Mouse (Mus musculus): Measurements from ENCODE around the gene Nadsyn1.

DNA sequence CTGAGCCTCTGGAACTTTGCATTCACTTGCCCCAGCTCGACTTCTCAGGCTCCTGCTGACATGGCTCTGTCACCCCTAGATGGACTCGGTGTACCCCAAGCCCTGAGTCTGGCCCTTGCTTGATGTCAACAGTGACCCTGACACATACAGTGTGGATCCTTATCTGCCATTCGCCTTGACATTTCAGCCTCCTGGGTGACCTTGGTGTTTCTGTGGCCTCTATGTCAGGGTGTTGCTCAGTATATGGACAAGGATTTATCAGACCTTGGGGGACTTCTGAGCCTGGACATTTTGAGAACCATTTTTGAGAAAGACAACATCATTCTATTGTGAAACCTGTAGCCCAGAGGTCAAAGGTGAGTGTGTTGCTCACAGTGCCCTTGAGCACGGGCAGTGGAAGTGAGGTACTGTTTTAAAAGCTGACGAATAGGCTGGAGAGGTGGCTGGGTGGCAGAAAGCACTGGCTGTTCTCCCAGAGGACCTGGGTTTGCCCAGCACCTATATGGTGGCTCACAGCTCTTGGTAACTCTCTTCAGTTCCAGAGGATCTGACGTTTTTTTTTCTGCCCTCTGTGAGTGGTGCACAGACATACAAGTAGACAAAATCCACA is 11.0 kb upstream of the Nadsyn1 start:
- no peak for TF ChIP-seq POLR2A (IDR thresholded peaks at IDR 0.05; ENCODE audit: borderline replicate concordance, insufficient read depth, low read length)
- no peak for TF ChIP-seq CTCF (IDR thresholded peaks at IDR 0.05; ENCODE audit: borderline replicate concordance, insufficient read depth, low read depth, low read length)
